Mouse (Mus musculus): ENCODE measurements around the gene Nenf.

DNA sequence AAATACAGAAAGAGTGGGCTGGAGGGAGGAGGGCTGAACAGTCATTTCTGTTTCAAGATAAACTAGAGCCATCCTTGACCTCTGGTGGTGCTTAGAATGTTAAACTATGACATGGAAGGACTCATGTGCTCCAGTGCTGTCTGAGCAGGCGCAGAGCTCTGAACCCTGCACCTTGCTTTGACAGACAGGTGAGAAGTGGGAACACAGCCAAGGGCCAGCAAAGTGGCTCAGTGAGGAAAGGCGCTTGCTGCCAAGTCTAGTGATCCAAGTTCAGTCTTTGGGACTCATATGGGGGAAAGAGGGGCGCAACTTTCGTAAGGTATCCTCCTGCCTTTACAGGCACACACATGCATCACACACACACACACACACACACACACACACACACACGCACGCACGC is 41.8 kb downstream of the Nenf start:
- TF ChIP-seq POLR2A (IDR thresholded peaks at IDR 0.05; ENCODE audit: low read depth, low read length) (no peak), CTCF (conservative IDR thresholded peaks at IDR 0.05; ENCODE audit: insufficient read depth, insufficient read length, low read depth, low read length) (no peak)

All from kidney, adult 2 months (tissue).